Mouse (Mus musculus) MEL (cell line): ENCODE measurements around the gene Prok1.

Experiments used
- CTCF ChIP-seq, 3 experiments: IDR thresholded peaks in 2 of 3; conservative IDR thresholded peaks in 1 of 3; 2 replicates each; pipeline ENCODE4 v1.5.1; 2011 to 2012; ENCODE audit warnings: low read length in 3 of 3, low read depth in 2 of 3, mild to moderate bottlenecking in 2 of 3, improper control_type of control experiment in 1 of 3, inconsistent platforms in 1 of 3, mixed read lengths in 1 of 3, moderate library complexity in 1 of 3; ENCODE audit not compliant: control insufficient read depth in 1 of 3, insufficient read depth in 1 of 3, poor library complexity in 1 of 3, severe bottlenecking in 1 of 3
- RCOR1 ChIP-seq: IDR thresholded peaks from 2 replicates; pipeline ENCODE4 v1.6.1; 2012; ENCODE audit warnings: low read depth, mild to moderate bottlenecking, inconsistent platforms, low read length, improper control_type of control experiment
- TAL1 ChIP-seq: IDR thresholded peaks from 2 replicates; pipeline ENCODE4 v1.6.1; 2012; ENCODE audit warnings: mild to moderate bottlenecking, inconsistent platforms, low read length, moderate library complexity, mixed read lengths

DNA sequence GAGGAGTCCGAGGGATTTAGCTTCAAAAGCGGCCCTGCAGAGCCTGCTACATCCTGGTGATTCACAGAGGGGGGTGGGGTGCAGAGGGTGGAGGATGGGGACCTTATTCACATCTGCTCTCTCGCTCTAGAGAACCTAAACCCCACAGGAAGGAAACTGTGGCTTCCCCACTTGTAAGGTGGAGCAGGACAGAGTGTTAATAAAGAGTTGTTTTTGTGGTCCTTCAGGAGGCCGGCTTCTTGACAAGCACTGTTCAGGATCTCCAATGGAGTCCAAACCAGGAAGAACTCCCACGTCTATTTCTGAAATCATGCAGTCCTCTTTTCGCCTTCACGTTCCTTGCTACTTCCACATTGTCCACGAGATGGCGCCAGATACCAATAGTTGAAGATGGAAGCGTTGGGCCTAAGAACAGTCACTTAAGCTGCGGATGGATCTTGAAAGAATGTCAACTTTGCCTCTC lies 6.1 kb downstream of the Prok1 start:
- peak; percentile 71 to 98 (median 80) for TF ChIP-seq CTCF (IDR thresholded peaks at IDR 0.05 in 2 of 3, conservative IDR thresholded peaks at IDR 0.05 in 1 of 3; ENCODE audit: control insufficient read depth in 1 of 3, insufficient read depth in 1 of 3, low read depth in 2 of 3, low read length in 3 of 3, poor library complexity in 1 of 3, severe bottlenecking in 1 of 3)
- TF ChIP-seq RCOR1 = no peak
- no peak for TF ChIP-seq TAL1
